Mouse (Mus musculus): ENCODE data around the gene Stip1. TPM values are rescaled to one million over a fixed set of nuclear protein-coding genes. Genes with fewer than 3 reads are reported as not detected.

The Stip1 gene
- polyA plus RNA-seq, 1 experiment, result 27.4 TPM

- WGBS, result 90% methylated on average over 2 of the region's 2 CpGs
Measured at GRCm38 (mm10) chr19:7041171-7041570, 1.4 kb upstream of the Stip1 start.

GRCm38 (mm10) chr19:7040637-7041130, 917 bp upstream of the Stip1 start:
- WGBS, result 14% methylated on average over 13 of the region's 13 CpGs
- peaks cover 10% of the 10 kb centered on the region for H3K4me1 ChIP-seq (ENCODE audit: control insufficient read depth, insufficient read depth, insufficient read length)

More at GRCm38 (mm10) chr19:7041171-7041570, 1.4 kb upstream of the Stip1 start:
- Histone ChIP-seq H3K27me3 (ENCODE audit: control insufficient read depth, insufficient read depth, low read length) (no peaks in the 10 kb centered on the region), H3K36me3 (ENCODE audit: control insufficient read depth, insufficient read depth, low read length) (no peaks in the 10 kb centered on the region), H3K27ac (ENCODE audit: insufficient read depth, low read length) (peak overlapping the region; percentile 87; the same call in 1 of the 2 replicates), H3K4me1 (ENCODE audit: control insufficient read depth, insufficient read depth, insufficient read length) (peaks cover 10% of the 10 kb centered on the region), H3K4me3 (ENCODE audit: extremely low read depth, insufficient read depth, insufficient read length) (no peak overlapping the region)
- TF ChIP-seq POLR2A (IDR thresholded peaks at IDR 0.05; ENCODE audit: low read depth, low read length) (no peak), CTCF (IDR thresholded peaks at IDR 0.05; ENCODE audit: extremely low read depth, insufficient read depth, insufficient read length, insufficient replicate concordance) (no peak)
- no peak for DNase-seq (ENCODE audit: low read depth in 1 of 2, low spot score in 2 of 2)

GRCm38 (mm10) chr19:7039088-7039720, 563 bp downstream of the Stip1 start:
- no peaks in the 10 kb centered on the region for H3K27me3 ChIP-seq (ENCODE audit: control insufficient read depth, insufficient read depth, low read length)
- peaks cover 7% of the 10 kb centered on the region for H3K36me3 ChIP-seq (ENCODE audit: control insufficient read depth, insufficient read depth, low read length)
- peak in 1 of 2 experiments; percentile 51 for DNase-seq (ENCODE audit: low read depth in 1 of 2, low spot score in 2 of 2)
- no peak for TF ChIP-seq POLR2A (IDR thresholded peaks at IDR 0.05; ENCODE audit: low read depth, low read length)
- TF ChIP-seq CTCF (IDR thresholded peaks at IDR 0.05; ENCODE audit: extremely low read depth, insufficient read depth, insufficient read length, insufficient replicate concordance), result no peak
- peaks cover 10% of the 10 kb centered on the region for H3K4me1 ChIP-seq (ENCODE audit: control insufficient read depth, insufficient read depth, insufficient read length)
- H3K27ac ChIP-seq (ENCODE audit: insufficient read depth, low read length), result peak overlapping the region; percentile 69
- WGBS, result 2% methylated on average over 35 of the region's 35 CpGs
- H3K4me3 ChIP-seq (ENCODE audit: extremely low read depth, insufficient read depth, insufficient read length), result peak overlapping the region; percentile 70

More at GRCm38 (mm10) chr19:7040637-7041130, 917 bp upstream of the Stip1 start:
- TF ChIP-seq POLR2A (IDR thresholded peaks at IDR 0.05; ENCODE audit: low read depth, low read length) (no peak), CTCF (IDR thresholded peaks at IDR 0.05; ENCODE audit: extremely low read depth, insufficient read depth, insufficient read length, insufficient replicate concordance) (no peak)
- peak overlapping the region; percentile 87 for H3K27ac ChIP-seq (ENCODE audit: insufficient read depth, low read length)
- H3K36me3 ChIP-seq (ENCODE audit: control insufficient read depth, insufficient read depth, low read length), result no peaks in the 10 kb centered on the region
- H3K27me3 ChIP-seq (ENCODE audit: control insufficient read depth, insufficient read depth, low read length), result no peaks in the 10 kb centered on the region
- H3K4me3 ChIP-seq (ENCODE audit: extremely low read depth, insufficient read depth, insufficient read length), result peak overlapping the region; percentile 64
- DNase-seq (ENCODE audit: low read depth in 1 of 2, low spot score in 2 of 2), result no peak

GRCm38 (mm10) chr19:7034006-7034405, 5.8 kb downstream of the Stip1 start:
- peaks cover 5% of the 10 kb centered on the region for H3K4me1 ChIP-seq (ENCODE audit: control insufficient read depth, insufficient read depth, insufficient read length)
- H3K4me3 ChIP-seq (ENCODE audit: extremely low read depth, insufficient read depth, insufficient read length), result no peak overlapping the region
- TF ChIP-seq CTCF (IDR thresholded peaks at IDR 0.05; ENCODE audit: extremely low read depth, insufficient read depth, insufficient read length, insufficient replicate concordance), result no peak
- TF ChIP-seq POLR2A (IDR thresholded peaks at IDR 0.05; ENCODE audit: low read depth, low read length), result no peak
- no peaks in the 10 kb centered on the region for H3K27me3 ChIP-seq (ENCODE audit: control insufficient read depth, insufficient read depth, low read length)
- WGBS, result 94% methylated on average over 5 of the region's 5 CpGs
- DNase-seq (ENCODE audit: low read depth in 1 of 2, low spot score in 2 of 2), result no peak
- peaks cover 39% of the 10 kb centered on the region for H3K36me3 ChIP-seq (ENCODE audit: control insufficient read depth, insufficient read depth, low read length)
- H3K27ac ChIP-seq (ENCODE audit: insufficient read depth, low read length), result no peak overlapping the region

GRCm38 (mm10) chr19:7029531-7029930, 10.2 kb downstream of the Stip1 start:
- no peak for DNase-seq (ENCODE audit: low read depth in 1 of 2, low spot score in 2 of 2)
- no peak overlapping the region for H3K27ac ChIP-seq (ENCODE audit: insufficient read depth, low read length)
- H3K27me3 ChIP-seq (ENCODE audit: control insufficient read depth, insufficient read depth, low read length), result no peaks in the 10 kb centered on the region
- H3K4me1 ChIP-seq (ENCODE audit: control insufficient read depth, insufficient read depth, insufficient read length), result no peaks in the 10 kb centered on the region
- TF ChIP-seq POLR2A (IDR thresholded peaks at IDR 0.05; ENCODE audit: low read depth, low read length) (no peak), CTCF (IDR thresholded peaks at IDR 0.05; ENCODE audit: extremely low read depth, insufficient read depth, insufficient read length, insufficient replicate concordance) (no peak)
- WGBS, result 93% methylated on average over 5 of the region's 5 CpGs
- peaks cover 61% of the 10 kb centered on the region for H3K36me3 ChIP-seq (ENCODE audit: control insufficient read depth, insufficient read depth, low read length)
- H3K4me3 ChIP-seq (ENCODE audit: extremely low read depth, insufficient read depth, insufficient read length), result no peak overlapping the region

- Histone ChIP-seq H3K4me1 (ENCODE audit: control insufficient read depth, insufficient read depth, insufficient read length) (peaks cover 10% of the 10 kb centered on the region; the same call in 1 of the 2 replicates), H3K27ac (ENCODE audit: insufficient read depth, low read length) (peak overlapping the region; percentile 95), H3K27me3 (ENCODE audit: control insufficient read depth, insufficient read depth, low read length) (no peaks in the 10 kb centered on the region), H3K4me3 (ENCODE audit: extremely low read depth, insufficient read depth, insufficient read length) (no peak overlapping the region), H3K36me3 (ENCODE audit: control insufficient read depth, insufficient read depth, low read length) (peaks cover 23% of the 10 kb centered on the region)
- peak; percentile 70 to 75 for DNase-seq (ENCODE audit: low read depth in 1 of 2, low spot score in 2 of 2)
- WGBS, result 3% methylated on average over 3 of the region's 3 CpGs
- TF ChIP-seq CTCF (IDR thresholded peaks at IDR 0.05; ENCODE audit: extremely low read depth, insufficient read depth, insufficient read length, insufficient replicate concordance), result peak; percentile 79; the same call in 1 of the 2 replicates
- TF ChIP-seq POLR2A (IDR thresholded peaks at IDR 0.05; ENCODE audit: low read depth, low read length), result no peak
Measured at GRCm38 (mm10) chr19:7020224-7020641, 19.5 kb downstream of the Stip1 start.

GRCm38 (mm10) chr19:7019191-7019590, 20.6 kb downstream of the Stip1 start, which contains the start of gene Fermt3:
Gene Fermt3, minus strand, starts transcription at chr19:7019469.
- H3K27me3 ChIP-seq (ENCODE audit: control insufficient read depth, insufficient read depth, low read length), result no peaks in the 10 kb centered on the region
- DNase-seq (ENCODE audit: low read depth in 1 of 2, low spot score in 2 of 2), result peak; percentile 60 to 82
- no peak for TF ChIP-seq CTCF (IDR thresholded peaks at IDR 0.05; ENCODE audit: extremely low read depth, insufficient read depth, insufficient read length, insufficient replicate concordance)
- TF ChIP-seq POLR2A (IDR thresholded peaks at IDR 0.05; ENCODE audit: low read depth, low read length), result peak; percentile 37; the same call in 1 of the 2 replicates
- H3K4me3 ChIP-seq (ENCODE audit: extremely low read depth, insufficient read depth, insufficient read length), result peak within 1 kb of the TSS; percentile 73
- peaks cover 10% of the 10 kb centered on the region; the same call in 1 of the 2 replicates for H3K4me1 ChIP-seq (ENCODE audit: control insufficient read depth, insufficient read depth, insufficient read length)
- peak within 1 kb of the TSS; percentile 95 for H3K27ac ChIP-seq (ENCODE audit: insufficient read depth, low read length)
- WGBS, result 2% methylated on average over 5 of the region's 5 CpGs
- peaks cover 26% of the 10 kb centered on the region for H3K36me3 ChIP-seq (ENCODE audit: control insufficient read depth, insufficient read depth, low read length)

All from spleen, adult 2 months (tissue).